Mouse (Mus musculus) layer of hippocampus, adult 11-12 months (tissue): ENCODE results near the gene Foxd1.

Experiments
- DNase-seq: peaks from one replicate; pipeline ENCODE4 v3.0.0; 2022; ENCODE audit warnings: low spot score

Foxd1 gene

GRCm38 (mm10) chr13:98389092-98389491, 35.0 kb downstream of the Foxd1 start:
- DNase-seq = no peak

GRCm38 (mm10) chr13:98390363-98390762, 36.3 kb downstream of the Foxd1 start:
- DNase-seq = no peak

GRCm38 (mm10) chr13:98390771-98391634, 37.0 kb downstream of the Foxd1 start:
- peak; percentile 9 for DNase-seq

- DNase-seq = no peak
Measured at GRCm38 (mm10) chr13:98391635-98391990, 37.6 kb downstream of the Foxd1 start.

- DNase-seq = no peak
Measured at GRCm38 (mm10) chr13:98392031-98392430, 38.0 kb downstream of the Foxd1 start.

- peak; percentile 36 for DNase-seq
Measured at GRCm38 (mm10) chr13:98393356-98394070, 39.5 kb downstream of the Foxd1 start.
